Mouse (Mus musculus) skeletal muscle tissue, adult 2 months (tissue): ENCODE measurements around the gene Taar5.

Source experiments
- DNase-seq: peaks from one replicate; pipeline ENCODE4 v3.0.0-alpha.2; 2012; ENCODE audit warnings: low read depth, low spot score

Taar5 gene

DNA sequence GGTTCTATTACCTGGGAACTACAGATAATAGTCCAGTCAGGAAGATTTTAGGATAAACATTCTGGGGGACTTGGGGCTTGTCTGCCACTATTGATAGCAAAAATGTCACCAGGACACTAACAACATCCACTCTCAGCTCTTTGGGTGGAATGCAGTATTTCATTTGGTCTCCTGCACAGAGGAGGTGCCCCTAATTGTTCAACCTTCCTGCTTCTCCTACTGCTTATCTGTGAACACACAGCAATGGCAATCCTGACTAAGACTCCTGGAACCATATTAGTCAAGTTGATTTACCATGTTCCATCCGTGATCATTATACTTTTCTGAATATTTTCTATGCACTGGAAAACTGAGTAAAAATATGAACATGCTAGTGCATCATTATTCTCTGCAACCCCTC is 37.6 kb downstream of the Taar5 start:
- no peak for DNase-seq
